Mouse (Mus musculus): ENCODE results near the gene Hpcal1. TPM values are rescaled to one million over a fixed set of nuclear protein-coding genes. Genes with fewer than 3 reads are reported as not detected.

The Hpcal1 gene
- polyA plus RNA-seq, 2 experiments, result 44.1 to 55.7 TPM

GRCm38 (mm10) chr12:17732546-17732945, 41.9 kb downstream of the Hpcal1 start:
- TF ChIP-seq POLR2A (IDR thresholded peaks at IDR 0.05; ENCODE audit: borderline replicate concordance, extremely low read depth, insufficient read depth, insufficient read length), result no peak
- no peak overlapping the region for H3K9ac ChIP-seq (ENCODE audit: low read depth, low read length, severe bottlenecking)
- no peaks in the 10 kb centered on the region for H3K27me3 ChIP-seq (ENCODE audit: control insufficient read depth, insufficient read depth, low read length)
- no peaks in the 10 kb centered on the region for H3K36me3 ChIP-seq (ENCODE audit: control insufficient read depth, insufficient read depth, low read length)
- no peaks in the 10 kb centered on the region for H3K9me3 ChIP-seq (ENCODE audit: control insufficient read depth, low read length)
- peaks cover 32% of the 10 kb centered on the region for H3K4me1 ChIP-seq (ENCODE audit: control insufficient read depth, insufficient read depth, low read length)
- peak overlapping the region; percentile 71; the same call in 1 of the 2 replicates for H3K27ac ChIP-seq (replicated peaks; ENCODE audit: low read depth, low read length)
- no peak for ATAC-seq (ENCODE audit: low FRiP score, low read depth)
- H3K4me3 ChIP-seq (replicated peaks; ENCODE audit: low read length), result no peak overlapping the region
- WGBS, result 79% methylated on average over 4 of the region's 4 CpGs
- H3K4me2 ChIP-seq (replicated peaks; ENCODE audit: low read depth, low read length, severe bottlenecking), result no peak overlapping the region
- DNase-seq (ENCODE audit: low spot score), result no peak

GRCm38 (mm10) chr12:17733114-17733904, 42.7 kb downstream of the Hpcal1 start:
- H3K36me3 ChIP-seq (ENCODE audit: control insufficient read depth, insufficient read depth, low read length), result no peaks in the 10 kb centered on the region
- DNase-seq (ENCODE audit: low spot score) (peak; percentile 68), ATAC-seq (ENCODE audit: low FRiP score, low read depth) (no peak)
- 23% methylated on average over 6 of the region's 6 CpGs for WGBS
- peaks cover 25% of the 10 kb centered on the region for H3K4me1 ChIP-seq (ENCODE audit: control insufficient read depth, insufficient read depth, low read length)
- 0 out of 2 replicates have a peak overlapping the region, but pooled peaks have one; percentile 21 for H3K9ac ChIP-seq (ENCODE audit: low read depth, low read length, severe bottlenecking)
- TF ChIP-seq POLR2A (IDR thresholded peaks at IDR 0.05; ENCODE audit: borderline replicate concordance, extremely low read depth, insufficient read depth, insufficient read length), result no peak
- no peaks in the 10 kb centered on the region for H3K27me3 ChIP-seq (ENCODE audit: control insufficient read depth, insufficient read depth, low read length)
- no peak overlapping the region for H3K4me3 ChIP-seq (replicated peaks; ENCODE audit: low read length)
- peak overlapping the region; percentile 71 for H3K27ac ChIP-seq (replicated peaks; ENCODE audit: low read depth, low read length)
- no peaks in the 10 kb centered on the region for H3K9me3 ChIP-seq (ENCODE audit: control insufficient read depth, low read length)
- H3K4me2 ChIP-seq (replicated peaks; ENCODE audit: low read depth, low read length, severe bottlenecking), result no peak overlapping the region

- Histone ChIP-seq H3K9ac (ENCODE audit: low read depth, low read length, severe bottlenecking) (no peak overlapping the region), H3K9me3 (ENCODE audit: control insufficient read depth, low read length) (no peaks in the 10 kb centered on the region), H3K27me3 (ENCODE audit: control insufficient read depth, insufficient read depth, low read length) (no peaks in the 10 kb centered on the region), H3K4me1 (ENCODE audit: control insufficient read depth, insufficient read depth, low read length) (peaks cover 14% of the 10 kb centered on the region), H3K4me3 (replicated peaks; ENCODE audit: low read length) (no peak overlapping the region), H3K4me2 (replicated peaks; ENCODE audit: low read depth, low read length, severe bottlenecking) (no peak overlapping the region), H3K27ac (replicated peaks; ENCODE audit: low read depth, low read length) (no peak overlapping the region), H3K36me3 (ENCODE audit: control insufficient read depth, insufficient read depth, low read length) (no peaks in the 10 kb centered on the region)
- no peak for DNase-seq (ENCODE audit: low spot score)
- WGBS, result 85% methylated on average over 6 of the region's 6 CpGs
- no peak for ATAC-seq (ENCODE audit: low FRiP score, low read depth)
- TF ChIP-seq POLR2A (IDR thresholded peaks at IDR 0.05; ENCODE audit: borderline replicate concordance, extremely low read depth, insufficient read depth, insufficient read length), result no peak
Observed at GRCm38 (mm10) chr12:17736396-17736795, 45.7 kb downstream of the Hpcal1 start.

- no peak for TF ChIP-seq POLR2A (IDR thresholded peaks at IDR 0.05; ENCODE audit: borderline replicate concordance, extremely low read depth, insufficient read depth, insufficient read length)
- H3K4me3 ChIP-seq (replicated peaks; ENCODE audit: low read length), result no peak overlapping the region
- no peaks in the 10 kb centered on the region for H3K9me3 ChIP-seq (ENCODE audit: control insufficient read depth, low read length)
- WGBS, result 73% methylated on average over 10 of the region's 10 CpGs
- no peak overlapping the region for H3K4me2 ChIP-seq (replicated peaks; ENCODE audit: low read depth, low read length, severe bottlenecking)
- peaks cover 19% of the 10 kb centered on the region for H3K4me1 ChIP-seq (ENCODE audit: control insufficient read depth, insufficient read depth, low read length)
- no peak overlapping the region for H3K9ac ChIP-seq (ENCODE audit: low read depth, low read length, severe bottlenecking)
- no peaks in the 10 kb centered on the region for H3K36me3 ChIP-seq (ENCODE audit: control insufficient read depth, insufficient read depth, low read length)
- ATAC-seq (ENCODE audit: low FRiP score, low read depth) (no peak), DNase-seq (ENCODE audit: low spot score) (no peak)
- H3K27ac ChIP-seq (replicated peaks; ENCODE audit: low read depth, low read length), result no peak overlapping the region
- H3K27me3 ChIP-seq (ENCODE audit: control insufficient read depth, insufficient read depth, low read length), result no peaks in the 10 kb centered on the region
Observed at GRCm38 (mm10) chr12:17736859-17737577, 46.4 kb downstream of the Hpcal1 start.

GRCm38 (mm10) chr12:17737808-17738207, 47.2 kb downstream of the Hpcal1 start:
- peaks cover 15% of the 10 kb centered on the region for H3K4me1 ChIP-seq (ENCODE audit: control insufficient read depth, insufficient read depth, low read length)
- DNase-seq (ENCODE audit: low spot score), result no peak
- TF ChIP-seq POLR2A (IDR thresholded peaks at IDR 0.05; ENCODE audit: borderline replicate concordance, extremely low read depth, insufficient read depth, insufficient read length), result no peak
- H3K9ac ChIP-seq (ENCODE audit: low read depth, low read length, severe bottlenecking), result no peak overlapping the region
- H3K36me3 ChIP-seq (ENCODE audit: control insufficient read depth, insufficient read depth, low read length), result no peaks in the 10 kb centered on the region
- H3K4me3 ChIP-seq (replicated peaks; ENCODE audit: low read length), result no peak overlapping the region
- no peaks in the 10 kb centered on the region for H3K9me3 ChIP-seq (ENCODE audit: control insufficient read depth, low read length)
- no peak for ATAC-seq (ENCODE audit: low FRiP score, low read depth)
- H3K27me3 ChIP-seq (ENCODE audit: control insufficient read depth, insufficient read depth, low read length), result no peaks in the 10 kb centered on the region
- H3K27ac ChIP-seq (replicated peaks; ENCODE audit: low read depth, low read length), result no peak overlapping the region
- WGBS, result 85% methylated on average over 3 of the region's 3 CpGs
- no peak overlapping the region for H3K4me2 ChIP-seq (replicated peaks; ENCODE audit: low read depth, low read length, severe bottlenecking)

Data from limb, embryonic 14.5 days (tissue).